Mouse (Mus musculus) hindbrain, embryonic 14.5 days (tissue): ENCODE results near the gene Olfml2a. TPM values are rescaled to one million over a fixed set of nuclear protein-coding genes. Genes with fewer than 3 reads are reported as not detected.
"Not testable (repeated sequence)": the region's sequence is repeated elsewhere in the genome, so short reads cannot be mapped to it uniquely, and the experiment has no call there.

Source experiments
- ATAC-seq: fragments of 200-750 bp; cut with Nextera tagmentation; 2 replicates; pipeline ENCODE4 v1.8.0; 2017; ENCODE audit warnings: moderate number of reproducible peaks, mild to moderate bottlenecking, moderate TSS enrichment, moderate library complexity; ENCODE audit not compliant: low FRiP score
- DNase-seq: peaks from one replicate; pipeline ENCODE4 v3.0.0-alpha.2; 2015; ENCODE audit warnings: low spot score
- H3K27ac ChIP-seq: fragments of 300-500 bp; sonication (generic); 2 replicates; pipeline ENCODE4 v1.5.1; 2014; ENCODE audit warnings: mild to moderate bottlenecking, moderate library complexity
- H3K27me3 ChIP-seq: fragments of 300-500 bp; sonication (generic); 2 replicates; pipeline ENCODE4 v1.6.1; 2014; ENCODE audit warnings: mild to moderate bottlenecking, low read length, mixed read lengths; ENCODE audit not compliant: control insufficient read depth, insufficient read depth
- H3K36me3 ChIP-seq: fragments of 300-500 bp; sonication (generic); replicated peaks from 2 replicates; pipeline ENCODE4 v1.6.1; 2014; ENCODE audit not compliant: control insufficient read depth, insufficient read depth
- H3K4me1 ChIP-seq: fragments of 300-500 bp; sonication (generic); replicated peaks from 2 replicates; pipeline ENCODE4 v1.6.1; 2014; ENCODE audit warnings: antibody characterized with exemption, low read length, mixed read lengths; ENCODE audit not compliant: control insufficient read depth, insufficient read depth
- H3K4me2 ChIP-seq: fragments of 300-500 bp; sonication (generic); replicated peaks from 2 replicates; pipeline ENCODE4 v1.6.1; 2014; ENCODE audit warnings: mild to moderate bottlenecking, moderate library complexity
- H3K4me3 ChIP-seq: fragments of 300-500 bp; sonication (generic); replicated peaks from 2 replicates; pipeline ENCODE4 v1.5.1; 2014; ENCODE audit warnings: mild to moderate bottlenecking, low read length
- H3K9ac ChIP-seq: fragments of 300-500 bp; sonication (generic); 2 replicates; pipeline ENCODE4 v1.6.1; 2014
- H3K9me3 ChIP-seq: fragments of 300-500 bp; sonication (generic); 2 replicates; pipeline ENCODE4 v1.6.1; 2016; ENCODE audit warnings: low read length; ENCODE audit not compliant: control insufficient read depth
- WGBS: fragments of 180-500 bp; shearing (Covaris S2); extraction: QIAGEN DNeasy Blood & Tissue Kit; methylation state at CpG from one replicate; pipeline ENCODE4 v1.1.7; 2014; 5-methylcytosine and 5-hydroxymethylcytosine counted together
- polyA plus RNA-seq: library from polyadenylated mRNA; unstranded; fragments of >200 nt; fragmentation: Nextera tagmentation; extraction: Ambion mirVana; gene quantifications from 2 replicates; pipeline ENCODE4 v1.2.1, GENCODE M21; 2014

Gene Olfml2a
- polyA plus RNA-seq, 1 experiment from 2014 or later = 4.6 TPM

DNA sequence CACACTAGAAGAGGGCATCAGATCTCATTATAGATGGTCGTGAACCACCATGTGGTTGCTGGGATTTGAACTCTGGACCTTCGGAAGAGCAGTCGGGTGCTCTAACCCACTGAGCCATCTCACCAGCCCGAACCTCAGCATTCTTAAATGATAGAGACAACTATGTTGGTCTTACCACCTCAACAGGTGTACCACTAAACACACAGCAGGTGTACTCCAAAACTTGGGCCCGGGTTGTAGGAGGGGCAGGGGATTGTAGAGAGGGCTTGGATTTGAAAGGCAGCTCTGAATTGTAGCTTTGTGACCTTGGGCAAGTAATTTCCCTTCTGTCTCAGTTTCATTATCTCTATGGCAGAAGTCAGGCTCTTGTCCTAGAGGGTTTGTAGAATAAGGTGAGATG is 78.4 kb downstream of the Olfml2a start:
- not testable (repeated sequence) for DNase-seq, H3K4me3 ChIP-seq, ATAC-seq, H3K27me3 ChIP-seq, H3K4me2 ChIP-seq, H3K27ac ChIP-seq, H3K9ac ChIP-seq, H3K9me3 ChIP-seq
- peaks cover 29% of the 10 kb centered on the region for H3K36me3 ChIP-seq
- WGBS = 92% methylated on average over 4 of the region's 5 CpGs
- peaks cover 28% of the 10 kb centered on the region for H3K4me1 ChIP-seq

DNA sequence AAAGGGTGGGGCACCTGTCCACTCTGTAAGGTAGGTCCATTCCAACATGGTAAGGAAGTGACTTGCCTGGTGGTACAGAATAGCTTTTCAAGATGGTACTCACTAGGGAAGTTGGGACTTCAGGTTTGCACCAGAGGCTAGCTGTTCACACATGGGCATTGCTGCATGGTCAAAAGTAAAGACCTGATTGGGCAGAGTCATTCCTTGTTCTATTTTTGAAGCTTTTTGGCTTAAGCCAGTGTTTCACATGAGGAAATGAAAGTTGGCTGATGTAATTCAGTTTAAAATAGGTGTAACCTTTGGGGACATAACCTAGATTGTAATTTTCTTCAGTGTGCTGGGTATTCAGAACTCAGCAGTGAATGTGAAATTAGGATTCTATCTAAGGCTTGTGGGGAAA is 79.5 kb downstream of the Olfml2a start:
- H3K9ac ChIP-seq = no peak overlapping the region
- H3K4me3 ChIP-seq = no peak overlapping the region
- ATAC-seq = no peak
- no peak for DNase-seq
- H3K4me1 ChIP-seq = peaks cover 20% of the 10 kb centered on the region
- peaks cover 40% of the 10 kb centered on the region for H3K36me3 ChIP-seq
- H3K4me2 ChIP-seq = no peak overlapping the region
- H3K27ac ChIP-seq = no peak overlapping the region
- no peaks in the 10 kb centered on the region for H3K27me3 ChIP-seq
- H3K9me3 ChIP-seq = no peaks in the 10 kb centered on the region

DNA sequence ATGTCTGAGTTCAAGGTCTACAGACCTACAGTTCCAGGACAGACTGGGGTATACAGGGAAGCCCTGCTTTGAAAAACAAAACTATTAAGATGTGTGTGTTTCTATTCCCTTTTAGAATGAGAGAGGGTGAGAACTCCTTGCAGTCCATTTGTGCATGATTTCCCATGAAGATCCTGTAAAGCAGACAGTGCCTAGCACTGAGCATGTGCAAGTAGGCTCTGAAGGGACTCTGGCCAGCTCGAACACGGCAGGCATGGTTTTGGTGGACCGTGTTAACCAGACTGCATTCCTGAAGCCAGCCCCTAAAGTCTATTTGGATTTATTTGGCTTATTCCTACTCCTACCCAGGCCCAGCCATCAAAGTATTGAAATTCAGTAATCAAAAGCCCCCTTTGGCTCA is 80.2 kb downstream of the Olfml2a start:
- no peaks in the 10 kb centered on the region for H3K27me3 ChIP-seq
- no peak for ATAC-seq
- peaks cover 48% of the 10 kb centered on the region for H3K36me3 ChIP-seq
- DNase-seq = no peak
- no peak overlapping the region for H3K4me3 ChIP-seq
- H3K9me3 ChIP-seq = no peaks in the 10 kb centered on the region
- H3K9ac ChIP-seq = no peak overlapping the region
- no peak overlapping the region for H3K4me2 ChIP-seq
- 95% methylated on average over 3 of the region's 3 CpGs for WGBS
- H3K27ac ChIP-seq = no peak overlapping the region
- peaks cover 17% of the 10 kb centered on the region for H3K4me1 ChIP-seq

DNA sequence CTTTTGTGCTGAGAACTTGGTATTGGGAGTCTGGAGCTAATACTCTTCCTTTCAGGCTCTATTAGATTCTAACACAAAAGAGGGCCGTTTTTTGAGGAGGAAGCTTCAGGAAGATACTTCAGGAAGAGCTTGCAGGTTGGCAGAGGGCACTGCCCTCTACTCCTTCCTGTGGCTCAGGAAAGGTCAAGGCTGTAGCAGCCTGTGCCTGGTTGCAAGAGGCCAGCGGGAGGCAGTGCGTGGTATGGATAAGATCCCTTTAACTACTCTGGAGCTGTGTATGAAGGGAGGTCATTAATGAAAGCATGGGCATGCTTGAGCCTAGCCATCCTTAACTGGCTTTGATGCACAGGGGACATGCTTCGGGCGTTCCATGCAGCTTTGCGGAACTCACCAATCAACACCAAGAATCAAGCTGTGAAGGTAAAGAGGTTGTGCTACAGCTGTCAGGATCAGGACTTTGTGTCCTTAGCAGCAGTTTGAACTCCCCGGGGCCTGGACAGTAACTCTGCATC is 81.0 kb downstream of the Olfml2a start:
- H3K9me3 ChIP-seq = no peaks in the 10 kb centered on the region
- no peak overlapping the region for H3K4me3 ChIP-seq
- H3K27me3 ChIP-seq = no peaks in the 10 kb centered on the region
- no peak overlapping the region for H3K4me2 ChIP-seq
- DNase-seq (no peak), ATAC-seq (no peak)
- H3K9ac ChIP-seq = no peak overlapping the region
- H3K4me1 ChIP-seq = peaks cover 12% of the 10 kb centered on the region
- H3K27ac ChIP-seq = no peak overlapping the region
- peaks cover 56% of the 10 kb centered on the region for H3K36me3 ChIP-seq
- WGBS = 85% methylated on average over 7 of the region's 7 CpGs

Other genes with a start within 250 kb of the Olfml2a start
- gene Nr5a1, start 217.4 kb upstream of the Olfml2a start, polyA plus RNA-seq = 0.08 and 0.09 TPM in 2 replicates
- gene Nr6a1, start 4.3 kb upstream of the Olfml2a start, polyA plus RNA-seq = 3.8 and 4.0 TPM in 2 replicates
- gene Wdr38, start 65.5 kb downstream of the Olfml2a start, polyA plus RNA-seq = 1.1 and 1.2 TPM in 2 replicates
- gene Arpc5l, start 73.4 kb downstream of the Olfml2a start, polyA plus RNA-seq = 146 and 155 TPM in 2 replicates
- 580 and 697 TPM in 2 replicates for gene Rpl35, start 73.6 kb downstream of the Olfml2a start, polyA plus RNA-seq
- gene Golga1, start 133.6 kb downstream of the Olfml2a start, polyA plus RNA-seq = 29.1 and 34.2 TPM in 2 replicates